Mouse (Mus musculus) CH12.LX (cell line): ENCODE results near the gene Glycam1. TPM values are rescaled to one million over a fixed set of nuclear protein-coding genes. Genes with fewer than 3 reads are reported as not detected.

Experiments used
- DNase-seq: peaks from one replicate; pipeline ENCODE4 v3.0.0-alpha.2; 2013; ENCODE audit errors: extremely low read depth
- H3K27ac ChIP-seq: 2 replicates; pipeline ENCODE4 v1.5.1; 2012; ENCODE audit warnings: low read depth, mild to moderate bottlenecking, control low read depth, moderate library complexity; ENCODE audit not compliant: insufficient read depth
- H3K27me3 ChIP-seq: replicated peaks from 2 replicates; pipeline ENCODE3; 2012; ENCODE audit warnings: inconsistent platforms
- H3K36me3 ChIP-seq, 2 experiments: replicated peaks in 1 of 2; 2 replicates each; pipeline versions ENCODE3 to v1.6.1; 2012; ENCODE audit warnings: inconsistent platforms in 1 of 2, low read length in 1 of 2, mild to moderate bottlenecking in 1 of 2, mixed read lengths in 1 of 2, moderate library complexity in 1 of 2; ENCODE audit not compliant: control insufficient read depth in 1 of 2, insufficient read depth in 1 of 2
- H3K4me1 ChIP-seq, 2 experiments: 2 replicates each; pipeline ENCODE4 v1.6.1; 2012; ENCODE audit warnings: inconsistent platforms in 1 of 2, moderate library complexity in 1 of 2; ENCODE audit not compliant: insufficient read depth in 2 of 2, control insufficient read depth in 1 of 2
- H3K4me2 ChIP-seq: 2 replicates; pipeline ENCODE4 v1.6.1; 2012; ENCODE audit warnings: low read depth, mild to moderate bottlenecking, control low read depth; ENCODE audit not compliant: poor library complexity, insufficient read depth, severe bottlenecking
- H3K4me3 ChIP-seq, 3 experiments: fragments of 150-350 bp in 1 of 3; sonication (generic) in 1 of 3; replicated peaks in 1 of 3; 2 replicates each; pipeline versions ENCODE3 to v1.5.1; 2011 to 2012; ENCODE audit warnings: low read depth in 2 of 3, low read length in 2 of 3, mild to moderate bottlenecking in 2 of 3, moderate library complexity in 2 of 3, control low read depth in 1 of 3, improper control_type of control experiment in 1 of 3, inconsistent platforms in 1 of 3, mixed read lengths in 1 of 3; ENCODE audit not compliant: poor library complexity in 1 of 3
- H3K79me2 ChIP-seq: replicated peaks from 2 replicates; pipeline ENCODE4 v1.6.1; 2012; ENCODE audit warnings: mild to moderate bottlenecking, moderate library complexity; ENCODE audit not compliant: control insufficient read depth, poor library complexity, insufficient read depth, severe bottlenecking; ENCODE audit errors: extremely low read depth
- H3K9ac ChIP-seq: 2 replicates; pipeline ENCODE4 v1.6.1; 2012; ENCODE audit warnings: low read depth, mild to moderate bottlenecking, control low read depth, moderate library complexity; ENCODE audit not compliant: insufficient read depth
- H3K9me3 ChIP-seq: replicated peaks from 2 replicates; pipeline ENCODE3; 2012; ENCODE audit warnings: low read length, inconsistent platforms, mixed read lengths
- CHD1 ChIP-seq: IDR thresholded peaks from 2 replicates; pipeline ENCODE4 v1.6.1; 2012; ENCODE audit warnings: low read depth, low read length, improper control_type of control experiment, inconsistent platforms
- CHD2 ChIP-seq: IDR thresholded peaks from 2 replicates; pipeline ENCODE4 v1.6.1; 2011; ENCODE audit warnings: low read length, improper control_type of control experiment
- ETS1 ChIP-seq: conservative IDR thresholded peaks from 2 replicates; pipeline ENCODE4 v1.6.1; 2012; ENCODE audit warnings: low read depth, mild to moderate bottlenecking, inconsistent platforms, low read length, improper control_type of control experiment, moderate library complexity
- HCFC1 ChIP-seq: IDR thresholded peaks from 2 replicates; pipeline ENCODE4 v1.6.1; 2012; ENCODE audit warnings: low read depth, mild to moderate bottlenecking, inconsistent platforms, low read length, improper control_type of control experiment
- JUN ChIP-seq: IDR thresholded peaks from 2 replicates; pipeline ENCODE4 v1.6.1; 2011; ENCODE audit warnings: low read depth, mild to moderate bottlenecking, low read length, improper control_type of control experiment, moderate library complexity; ENCODE audit not compliant: insufficient read depth
- JUND ChIP-seq: conservative IDR thresholded peaks from 2 replicates; pipeline ENCODE4 v1.6.1; 2011; ENCODE audit warnings: low read depth, low read length, improper control_type of control experiment
- MAX ChIP-seq: IDR thresholded peaks from 2 replicates; pipeline ENCODE4 v1.6.1; 2011; ENCODE audit warnings: low read length, improper control_type of control experiment
- MAZ ChIP-seq: IDR thresholded peaks from 2 replicates; pipeline ENCODE4 v1.6.1; 2012; ENCODE audit warnings: low read depth, mild to moderate bottlenecking, inconsistent platforms, low read length, improper control_type of control experiment, moderate library complexity
- MYC ChIP-seq: IDR thresholded peaks from 2 replicates; pipeline ENCODE4 v1.6.1; 2011; ENCODE audit warnings: low read depth, mild to moderate bottlenecking, improper control_type of control experiment, low read length
- NELFE ChIP-seq: IDR thresholded peaks from 2 replicates; pipeline ENCODE4 v1.6.1; 2011; ENCODE audit warnings: low read depth, low read length, improper control_type of control experiment
- NRF1 ChIP-seq: IDR thresholded peaks from 2 replicates; pipeline ENCODE4 v1.6.1; 2014; ENCODE audit warnings: low read depth, mild to moderate bottlenecking, inconsistent platforms, low read length, improper control_type of control experiment, moderate library complexity
- POLR2AphosphoS2 ChIP-seq: IDR thresholded peaks from 2 replicates; pipeline ENCODE4 v1.6.1; 2011; ENCODE audit warnings: low read depth, low read length, improper control_type of control experiment
- RAD21 ChIP-seq: IDR thresholded peaks from 2 replicates; pipeline ENCODE4 v1.6.1; 2011; ENCODE audit warnings: low read depth, mild to moderate bottlenecking, low read length, improper control_type of control experiment, moderate library complexity
- RCOR1 ChIP-seq: conservative IDR thresholded peaks from 2 replicates; pipeline ENCODE4 v1.6.1; 2012; ENCODE audit warnings: low read depth, mild to moderate bottlenecking, inconsistent platforms, low read length, improper control_type of control experiment
- SIN3A ChIP-seq: IDR thresholded peaks from 2 replicates; pipeline ENCODE4 v1.6.1; 2012; ENCODE audit warnings: low read length, improper control_type of control experiment, inconsistent platforms
- SMC3 ChIP-seq: IDR thresholded peaks from 2 replicates; pipeline ENCODE4 v1.6.1; 2011; ENCODE audit warnings: low read depth, low read length, improper control_type of control experiment
- TBP ChIP-seq: conservative IDR thresholded peaks from 2 replicates; pipeline ENCODE4 v1.6.1; 2011; ENCODE audit warnings: low read depth, low read length, improper control_type of control experiment
- UBTF ChIP-seq: IDR thresholded peaks from 2 replicates; pipeline ENCODE4 v1.6.1; 2012; ENCODE audit warnings: low read depth, mild to moderate bottlenecking, inconsistent platforms, low read length, improper control_type of control experiment, moderate library complexity
- ZC3H11A ChIP-seq: IDR thresholded peaks from 2 replicates; pipeline ENCODE4 v1.6.1; 2012; ENCODE audit warnings: low read depth, mild to moderate bottlenecking, inconsistent platforms, low read length, improper control_type of control experiment
- ZKSCAN1 ChIP-seq: IDR thresholded peaks from 2 replicates; pipeline ENCODE4 v1.6.1; 2012; ENCODE audit warnings: low read depth, inconsistent platforms, low read length, improper control_type of control experiment, borderline replicate concordance
- ZNF384 ChIP-seq: IDR thresholded peaks from 2 replicates; pipeline ENCODE4 v1.6.1; 2012; ENCODE audit warnings: low read depth, low read length, improper control_type of control experiment, inconsistent platforms
- dilution Hi-C: fragments of 300-500 bp; cut with MboI; formaldehyde crosslinking; loops from 2 replicates; pipeline ENCODE4 v1.14.3; 2020; ENCODE audit warnings: low sequenced_read_pairs; ENCODE audit not compliant: extremely low pct_unique_long_range_greater_than_20kb, extremely low pct_ligation_motif_present
- in situ Hi-C: fragments of 300-500 bp; cut with MboI; formaldehyde crosslinking; loops from 3 replicates; pipeline ENCODE4 v1.14.3; 2019; ENCODE audit warnings: low sequenced_read_pairs, low pct_ligation_motif_present, low pct_unique_long_range_greater_than_20kb, mixed read lengths
- polyA plus RNA-seq: library from polyadenylated mRNA; unstranded; fragments of >175 nt; gene quantifications from 2 replicates; pipeline ENCODE4 v1.2.1, GENCODE M21; 2012; ENCODE audit warnings: low read depth; ENCODE audit not compliant: insufficient read length
- total RNA-seq, 2 experiments: library from RNA; depleted of rRNA; stranded (reverse); fragments of 300-350 nt in 1 of 2; fragments of >200 nt in 1 of 2; gene quantifications; 2 replicates each; pipeline ENCODE4 v1.2.3; 2012 to 2014

Glycam1 gene
- total and polyA plus RNA-seq, 3 experiments, result not detected

DNA sequence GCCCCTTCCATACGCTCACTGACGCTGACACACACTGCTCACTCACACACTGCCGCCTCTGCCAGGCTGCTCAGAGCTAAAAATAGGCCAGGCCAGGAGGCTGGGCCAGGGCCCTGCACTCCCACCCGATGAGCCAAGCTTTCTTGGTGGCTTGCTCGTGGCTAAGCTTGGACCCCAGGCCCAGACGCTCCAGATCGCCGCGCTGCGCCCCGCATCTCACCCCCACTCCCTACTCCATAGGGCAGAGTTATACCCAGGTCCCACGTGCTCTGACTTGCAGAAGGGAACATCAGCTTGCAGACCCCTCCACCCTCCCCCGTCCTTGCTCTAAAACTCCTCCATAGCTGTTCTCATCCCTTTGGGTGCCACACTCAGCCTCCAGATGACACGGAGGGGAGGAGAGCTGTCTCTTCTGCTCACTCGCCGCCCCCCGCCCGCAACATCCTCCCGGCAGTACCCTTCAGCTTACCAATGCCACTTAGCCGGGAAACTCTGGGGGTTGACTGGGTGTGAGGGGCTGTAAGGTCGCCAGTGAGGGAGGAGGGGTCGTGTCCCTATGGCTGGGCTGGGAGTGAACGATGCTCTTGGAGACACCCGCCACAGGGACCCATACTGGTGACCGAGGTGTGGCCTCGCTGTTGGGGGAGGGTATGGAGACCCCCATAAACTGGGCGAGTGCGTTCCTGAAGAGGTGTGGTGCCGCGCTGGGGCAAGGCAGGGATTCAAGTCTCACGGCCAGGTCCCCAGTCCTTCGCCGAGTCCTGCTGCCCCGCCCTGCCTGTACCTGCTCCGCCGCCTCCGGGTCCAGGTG is 27.7 kb downstream of the Glycam1 start:
- Histone ChIP-seq H3K27ac (no peak overlapping the region), H3K9me3 (no peaks in the 10 kb centered on the region), H3K36me3 (peaks cover 0 to 18% of the 10 kb centered on the region in 2 experiments), H3K4me3 (no peak overlapping the region), H3K9ac (no peak overlapping the region), H3K79me2 (no peaks in the 10 kb centered on the region), H3K27me3 (no peaks in the 10 kb centered on the region), H3K4me2 (no peak overlapping the region), H3K4me1 (peaks cover 0 to 15% of the 10 kb centered on the region in 2 experiments; a peak in 1 of 4 replicates)
- in situ Hi-C loops, result no loop called here
- DNase-seq, result no peak
- TF ChIP-seq ZKSCAN1, result no peak
- TF ChIP-seq ZC3H11A, result no peak
- no peak for TF ChIP-seq SMC3
- TF ChIP-seq UBTF, result no peak
- TF ChIP-seq CHD2, result no peak
- TF ChIP-seq MYC, result no peak
- dilution Hi-C loops, result no loop called here

DNA sequence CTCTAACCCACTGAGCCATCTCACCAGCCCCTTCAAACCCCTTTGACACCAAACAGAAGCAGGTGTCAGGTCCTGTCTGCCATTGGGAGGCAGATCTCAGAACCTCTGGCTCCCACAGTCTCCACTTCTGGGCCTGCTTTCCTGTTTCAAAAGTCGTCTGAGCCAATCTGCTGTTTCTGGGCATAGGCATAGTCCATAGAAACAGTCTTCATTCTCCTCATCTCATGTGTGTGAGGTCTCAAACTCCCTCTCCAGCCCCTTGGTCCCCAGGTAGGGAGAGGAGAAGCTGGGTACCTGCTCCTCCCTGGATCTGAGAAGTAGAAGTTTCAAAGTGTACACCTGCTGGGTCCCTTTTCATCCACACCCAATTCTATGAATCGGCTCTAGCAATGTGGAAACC is 28.4 kb downstream of the Glycam1 start:
- no peak for TF ChIP-seq NRF1
- TF ChIP-seq CHD1, result no peak
- TF ChIP-seq RAD21, result no peak
- TF ChIP-seq ZC3H11A, result no peak
- TF ChIP-seq MYC, result no peak
- no peak for TF ChIP-seq POLR2AphosphoS2
- TF ChIP-seq TBP, result no peak
- no peak for TF ChIP-seq MAX
- TF ChIP-seq NELFE, result no peak
- no peak for TF ChIP-seq ZKSCAN1
- no peak for TF ChIP-seq MAZ
- TF ChIP-seq RCOR1, result no peak
- TF ChIP-seq ETS1, result no peak
- TF ChIP-seq UBTF, result no peak
- TF ChIP-seq JUND, result no peak
- TF ChIP-seq HCFC1, result no peak
- no peak for TF ChIP-seq ZNF384
- no peak for TF ChIP-seq JUN
- no peak for TF ChIP-seq SIN3A
- Histone ChIP-seq H3K4me2 (no peak overlapping the region), H3K4me3 (no peak overlapping the region), H3K36me3 (peaks cover 0 to 25% of the 10 kb centered on the region in 2 experiments), H3K9me3 (no peaks in the 10 kb centered on the region), H3K27me3 (no peaks in the 10 kb centered on the region), H3K9ac (no peak overlapping the region), H3K79me2 (no peaks in the 10 kb centered on the region), H3K4me1 (peaks cover 0 to 15% of the 10 kb centered on the region in 2 experiments; a peak in 1 of 4 replicates), H3K27ac (no peak overlapping the region)
- DNase-seq, result no peak
- in situ Hi-C loops, result no loop called here
- dilution Hi-C loops, result no loop called here
